Mouse (Mus musculus): ENCODE results near the gene Gdpd4. TPM values are rescaled to one million over a fixed set of nuclear protein-coding genes. Genes with fewer than 3 reads are reported as not detected.
A peak's percentile ranks its signal among the peaks of the same experiment; 100 is the strongest.

Gdpd4 gene
- polyA plus RNA-seq, 1 experiment from 2014 or later: 0.09 TPM

- no peak for ATAC-seq
- no peak overlapping the region for H3K27ac ChIP-seq (ENCODE audit: low read length)
- no peaks in the 10 kb centered on the region for H3K27me3 ChIP-seq (ENCODE audit: control insufficient read depth, insufficient read depth, low read depth, low read length)
- no peak overlapping the region for H3K4me3 ChIP-seq (ENCODE audit: low read depth, low read length)
- H3K4me1 ChIP-seq (ENCODE audit: control insufficient read depth, insufficient read depth, low read length): no peaks in the 10 kb centered on the region
- H3K9ac ChIP-seq (ENCODE audit: low read depth, low read length): no peak overlapping the region
- H3K9me3 ChIP-seq (replicated peaks; ENCODE audit: control insufficient read depth, low read length, poor library complexity, severe bottlenecking): no peaks in the 10 kb centered on the region
- WGBS: 13% methylated on average over 4 of the region's 4 CpGs
- no peaks in the 10 kb centered on the region for H3K36me3 ChIP-seq (ENCODE audit: control insufficient read depth, insufficient read depth, low read length)
- H3K4me2 ChIP-seq (ENCODE audit: low read length): no peak overlapping the region
These were observed 52.7 kb downstream of the Gdpd4 start for GRCm38 (mm10) chr7:97972486-97972885.

GRCm38 (mm10) chr7:97977463-97977862 lies 57.7 kb downstream of the Gdpd4 start:
- H3K4me3 ChIP-seq (ENCODE audit: low read depth, low read length): no peak overlapping the region
- 27% methylated on average over 1 of the region's 1 CpGs for WGBS
- H3K27me3 ChIP-seq (ENCODE audit: control insufficient read depth, insufficient read depth, low read depth, low read length): no peaks in the 10 kb centered on the region
- ATAC-seq: peak; percentile 92
- no peaks in the 10 kb centered on the region for H3K4me1 ChIP-seq (ENCODE audit: control insufficient read depth, insufficient read depth, low read length)
- H3K4me2 ChIP-seq (ENCODE audit: low read length): no peak overlapping the region
- no peaks in the 10 kb centered on the region for H3K9me3 ChIP-seq (replicated peaks; ENCODE audit: control insufficient read depth, low read length, poor library complexity, severe bottlenecking)
- no peak overlapping the region for H3K27ac ChIP-seq (ENCODE audit: low read length)
- no peaks in the 10 kb centered on the region for H3K36me3 ChIP-seq (ENCODE audit: control insufficient read depth, insufficient read depth, low read length)
- no peak overlapping the region for H3K9ac ChIP-seq (ENCODE audit: low read depth, low read length)

- no peak for ATAC-seq
- no peak overlapping the region for H3K9ac ChIP-seq (ENCODE audit: low read depth, low read length)
- H3K4me1 ChIP-seq (ENCODE audit: control insufficient read depth, insufficient read depth, low read length): no peaks in the 10 kb centered on the region
- H3K27me3 ChIP-seq (ENCODE audit: control insufficient read depth, insufficient read depth, low read depth, low read length): no peaks in the 10 kb centered on the region
- H3K9me3 ChIP-seq (replicated peaks; ENCODE audit: control insufficient read depth, low read length, poor library complexity, severe bottlenecking): no peaks in the 10 kb centered on the region
- no peak overlapping the region for H3K4me2 ChIP-seq (ENCODE audit: low read length)
- H3K27ac ChIP-seq (ENCODE audit: low read length): no peak overlapping the region
- H3K36me3 ChIP-seq (ENCODE audit: control insufficient read depth, insufficient read depth, low read length): no peaks in the 10 kb centered on the region
- 52% methylated on average over 13 of the region's 13 CpGs for WGBS
- no peak overlapping the region for H3K4me3 ChIP-seq (ENCODE audit: low read depth, low read length)
These were observed 64.5 kb downstream of the Gdpd4 start for GRCm38 (mm10) chr7:97984108-97984834.

- no peaks in the 10 kb centered on the region for H3K36me3 ChIP-seq (ENCODE audit: control insufficient read depth, insufficient read depth, low read length)
- no peaks in the 10 kb centered on the region for H3K27me3 ChIP-seq (ENCODE audit: control insufficient read depth, insufficient read depth, low read depth, low read length)
- H3K4me2 ChIP-seq (ENCODE audit: low read length): no peak overlapping the region
- no peak overlapping the region for H3K9ac ChIP-seq (ENCODE audit: low read depth, low read length)
- H3K4me1 ChIP-seq (ENCODE audit: control insufficient read depth, insufficient read depth, low read length): no peaks in the 10 kb centered on the region
- H3K27ac ChIP-seq (ENCODE audit: low read length): no peak overlapping the region
- 81% methylated on average over 7 of the region's 7 CpGs for WGBS
- no peak for ATAC-seq
- H3K4me3 ChIP-seq (ENCODE audit: low read depth, low read length): no peak overlapping the region
- H3K9me3 ChIP-seq (replicated peaks; ENCODE audit: control insufficient read depth, low read length, poor library complexity, severe bottlenecking): no peaks in the 10 kb centered on the region; the same call in 1 of the 2 replicates
These were observed 82.9 kb downstream of the Gdpd4 start for GRCm38 (mm10) chr7:98002617-98003016.

GRCm38 (mm10) chr7:98048101-98048824 lies 128.5 kb downstream of the Gdpd4 start:
- Histone ChIP-seq H3K9me3 (replicated peaks; ENCODE audit: control insufficient read depth, low read length, poor library complexity, severe bottlenecking) (no peaks in the 10 kb centered on the region), H3K36me3 (ENCODE audit: control insufficient read depth, insufficient read depth, low read length) (no peaks in the 10 kb centered on the region), H3K27me3 (ENCODE audit: control insufficient read depth, insufficient read depth, low read depth, low read length) (no peaks in the 10 kb centered on the region), H3K27ac (ENCODE audit: low read length) (no peak overlapping the region), H3K4me1 (ENCODE audit: control insufficient read depth, insufficient read depth, low read length) (no peaks in the 10 kb centered on the region), H3K4me3 (ENCODE audit: low read depth, low read length) (no peak overlapping the region), H3K9ac (ENCODE audit: low read depth, low read length) (no peak overlapping the region), H3K4me2 (ENCODE audit: low read length) (no peak overlapping the region)
- WGBS: 85% methylated on average over 9 of the region's 9 CpGs
- ATAC-seq: no peak

GRCm38 (mm10) chr7:98051980-98052379 lies 132.2 kb downstream of the Gdpd4 start:
- no peak overlapping the region for H3K4me3 ChIP-seq (ENCODE audit: low read depth, low read length)
- 18% methylated on average over 8 of the region's 8 CpGs for WGBS
- ATAC-seq: no peak
- no peaks in the 10 kb centered on the region for H3K9me3 ChIP-seq (replicated peaks; ENCODE audit: control insufficient read depth, low read length, poor library complexity, severe bottlenecking)
- H3K27ac ChIP-seq (ENCODE audit: low read length): no peak overlapping the region
- no peaks in the 10 kb centered on the region for H3K27me3 ChIP-seq (ENCODE audit: control insufficient read depth, insufficient read depth, low read depth, low read length)
- no peak overlapping the region for H3K4me2 ChIP-seq (ENCODE audit: low read length)
- H3K36me3 ChIP-seq (ENCODE audit: control insufficient read depth, insufficient read depth, low read length): no peaks in the 10 kb centered on the region; the same call in none of the 2 replicates
- H3K9ac ChIP-seq (ENCODE audit: low read depth, low read length): no peak overlapping the region
- H3K4me1 ChIP-seq (ENCODE audit: control insufficient read depth, insufficient read depth, low read length): no peaks in the 10 kb centered on the region

- no peaks in the 10 kb centered on the region; the same call in none of the 2 replicates for H3K36me3 ChIP-seq (ENCODE audit: control insufficient read depth, insufficient read depth, low read length)
- 93% methylated on average over 9 of the region's 9 CpGs for WGBS
- H3K4me2 ChIP-seq (ENCODE audit: low read length): no peak overlapping the region
- H3K27me3 ChIP-seq (ENCODE audit: control insufficient read depth, insufficient read depth, low read depth, low read length): no peaks in the 10 kb centered on the region
- no peak overlapping the region for H3K4me3 ChIP-seq (ENCODE audit: low read depth, low read length)
- no peak for ATAC-seq
- H3K9me3 ChIP-seq (replicated peaks; ENCODE audit: control insufficient read depth, low read length, poor library complexity, severe bottlenecking): no peaks in the 10 kb centered on the region
- no peak overlapping the region for H3K9ac ChIP-seq (ENCODE audit: low read depth, low read length)
- H3K27ac ChIP-seq (ENCODE audit: low read length): no peak overlapping the region
- H3K4me1 ChIP-seq (ENCODE audit: control insufficient read depth, insufficient read depth, low read length): no peaks in the 10 kb centered on the region
These were observed 134.7 kb downstream of the Gdpd4 start for GRCm38 (mm10) chr7:98054461-98054860.

- ATAC-seq: no peak
- WGBS: 94% methylated on average over 8 of the region's 8 CpGs
- H3K9ac ChIP-seq (ENCODE audit: low read depth, low read length): no peak overlapping the region
- H3K27me3 ChIP-seq (ENCODE audit: control insufficient read depth, insufficient read depth, low read depth, low read length): no peaks in the 10 kb centered on the region
- H3K27ac ChIP-seq (ENCODE audit: low read length): no peak overlapping the region
- H3K4me2 ChIP-seq (ENCODE audit: low read length): no peak overlapping the region
- H3K4me1 ChIP-seq (ENCODE audit: control insufficient read depth, insufficient read depth, low read length): no peaks in the 10 kb centered on the region
- H3K36me3 ChIP-seq (ENCODE audit: control insufficient read depth, insufficient read depth, low read length): no peaks in the 10 kb centered on the region; the same call in none of the 2 replicates
- H3K4me3 ChIP-seq (ENCODE audit: low read depth, low read length): no peak overlapping the region
- no peaks in the 10 kb centered on the region for H3K9me3 ChIP-seq (replicated peaks; ENCODE audit: control insufficient read depth, low read length, poor library complexity, severe bottlenecking)
These were observed 135.2 kb downstream of the Gdpd4 start for GRCm38 (mm10) chr7:98054942-98055341.

- H3K27me3 ChIP-seq (ENCODE audit: control insufficient read depth, insufficient read depth, low read depth, low read length): no peaks in the 10 kb centered on the region
- no peaks in the 10 kb centered on the region; the same call in 1 of the 2 replicates for H3K36me3 ChIP-seq (ENCODE audit: control insufficient read depth, insufficient read depth, low read length)
- H3K27ac ChIP-seq (ENCODE audit: low read length): no peak overlapping the region
- ATAC-seq: no peak
- H3K9me3 ChIP-seq (replicated peaks; ENCODE audit: control insufficient read depth, low read length, poor library complexity, severe bottlenecking): no peaks in the 10 kb centered on the region
- 84% methylated on average over 11 of the region's 11 CpGs for WGBS
- H3K4me3 ChIP-seq (ENCODE audit: low read depth, low read length): no peak overlapping the region
- H3K4me2 ChIP-seq (ENCODE audit: low read length): no peak overlapping the region
- H3K4me1 ChIP-seq (ENCODE audit: control insufficient read depth, insufficient read depth, low read length): no peaks in the 10 kb centered on the region
- H3K9ac ChIP-seq (ENCODE audit: low read depth, low read length): no peak overlapping the region
These were observed 146.5 kb downstream of the Gdpd4 start for GRCm38 (mm10) chr7:98066229-98066628.
